Comparison of ENCODE assay signal across 9 mouse cellular contexts in the genomic region with DNA sequence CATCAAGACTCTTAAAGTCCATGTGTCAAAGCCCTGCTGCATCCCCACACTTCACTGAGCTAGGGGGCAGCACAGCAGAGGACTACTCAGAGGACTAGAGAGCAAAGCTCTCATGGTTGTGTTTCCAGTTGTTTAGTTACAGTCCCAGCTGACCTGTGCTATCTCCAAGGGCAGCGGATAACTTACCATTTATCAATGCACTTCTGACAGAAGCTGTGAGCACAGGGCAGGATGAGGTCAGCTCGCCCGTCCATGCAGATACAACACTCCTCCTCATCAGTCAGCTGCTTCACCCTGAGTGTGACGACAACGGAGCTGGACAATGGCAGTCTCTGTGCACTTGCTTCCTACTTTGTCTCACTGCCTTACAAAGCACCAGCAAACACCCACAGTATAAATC. TPM values are rescaled to one million over a fixed set of nuclear protein-coding genes. Genes with fewer than 3 reads are reported as not detected.
DNase-seq lines count a peak whose midpoint lies in the region; ATAC-seq and TF ChIP-seq lines count a peak whose summit lies in the region.
"Had no signal": no experiment of that assay in that cellular context is flagged by ENCODE, and none has a peak within 500 bp of the region (broad histone marks: within the 10 kb centered on the region; RNA-seq: fewer than 3 reads in every experiment).

No protein-coding gene starts in this region.

- intact Hi-C loops in heart, postnatal 14 days (cut with DNase I): loop anchor here (2.0 kb wide), 1 partner anchor 108 kb away; no protein-coding TSS in a partner anchor

- H3K4me1 ChIP-seq in heart, embryonic 12.5 days (replicated peaks): peaks cover 62% of the 10 kb centered on the region
- peaks cover 66% of the 10 kb centered on the region for H3K4me1 ChIP-seq in megakaryocyte, embryonic 14.5 days
- H3K4me1 ChIP-seq in heart, postnatal 0 days (ENCODE audit: control insufficient read depth, insufficient read depth): peaks cover 28% of the 10 kb centered on the region
- H3K4me1 ChIP-seq in olfactory bulb, adult 2 months (ENCODE audit: control insufficient read depth, insufficient read depth, low read length): peaks cover 11% of the 10 kb centered on the region
- H3K4me1 ChIP-seq in forebrain, embryonic 16.5 days (replicated peaks; ENCODE audit: control insufficient read depth, insufficient read depth, low read length): peaks cover 3% of the 10 kb centered on the region; the same call in 1 of the 2 replicates

- H3K9ac ChIP-seq in heart, embryonic 12.5 days: no peak overlapping the region
- H3K9ac ChIP-seq in heart, postnatal 0 days (replicated peaks; ENCODE audit: low read depth, low read length): no peak overlapping the region
- no peak overlapping the region for H3K9ac ChIP-seq in forebrain, embryonic 16.5 days (replicated peaks; ENCODE audit: low read depth, low read length)

- peak overlapping the region; percentile 80 for H3K27ac ChIP-seq in heart, embryonic 12.5 days (ENCODE audit: poor library complexity, severe bottlenecking)
- peak overlapping the region; percentile 69 for H3K27ac ChIP-seq in heart, postnatal 0 days (ENCODE audit: low read depth)
- peak overlapping the region; percentile 93 for H3K27ac ChIP-seq in olfactory bulb, adult 2 months (ENCODE audit: insufficient read depth, low read depth, low read length)
- no peak overlapping the region for H3K27ac ChIP-seq in forebrain, embryonic 16.5 days (ENCODE audit: low read length)

- H3K4me2 ChIP-seq in heart, embryonic 12.5 days: peak overlapping the region; percentile 21; the same call in 1 of the 2 replicates
- no peak overlapping the region for H3K4me2 ChIP-seq in heart, postnatal 0 days (ENCODE audit: low read depth, low read length)
- no peak overlapping the region for H3K4me2 ChIP-seq in forebrain, embryonic 16.5 days (ENCODE audit: low read length)

- no peak for TF ChIP-seq POLR2A in olfactory bulb, adult 2 months (IDR thresholded peaks at IDR 0.05; ENCODE audit: insufficient read depth, low read depth, low read length)

- no peaks in the 10 kb centered on the region for H3K27me3 ChIP-seq in heart, embryonic 12.5 days (replicated peaks)
- H3K27me3 ChIP-seq in megakaryocyte, embryonic 14.5 days (replicated peaks): no peaks in the 10 kb centered on the region
- H3K27me3 ChIP-seq in heart, postnatal 0 days (ENCODE audit: control insufficient read depth, insufficient read depth, low read length): no peaks in the 10 kb centered on the region
- H3K27me3 ChIP-seq in forebrain, embryonic 16.5 days (replicated peaks; ENCODE audit: control insufficient read depth, insufficient read depth, low read length): no peaks in the 10 kb centered on the region

- H3K36me3 ChIP-seq in heart, embryonic 12.5 days: peaks cover 18% of the 10 kb centered on the region
- H3K36me3 ChIP-seq in megakaryocyte, embryonic 14.5 days (replicated peaks; ENCODE audit: low read length): peaks cover 95% of the 10 kb centered on the region
- peaks cover 33% of the 10 kb centered on the region for H3K36me3 ChIP-seq in heart, postnatal 0 days (replicated peaks; ENCODE audit: control insufficient read depth, insufficient read depth, low read length)
- peaks cover 7% of the 10 kb centered on the region for H3K36me3 ChIP-seq in forebrain, embryonic 16.5 days (ENCODE audit: control insufficient read depth, insufficient read depth)

- no peak for DNase-seq in heart, postnatal 14 days
- DNase-seq in heart, postnatal 0 days (ENCODE audit: low spot score): peak; percentile 61
- DNase-seq: kidney, adult 8-10 months had no signal

- ATAC-seq in heart, embryonic 12.5 days (ENCODE audit: insufficient number of reproducible peaks, low FRiP score): peak; percentile 46; the same call in 1 of the 2 replicates
- ATAC-seq in megakaryocyte, adult 5-6 weeks (ENCODE audit: poor library complexity, severe bottlenecking): no peak
- ATAC-seq in heart, postnatal 0 days (ENCODE audit: insufficient read depth, low read depth): peak; percentile 66
- no peak for ATAC-seq in megakaryocyte progenitor cell, adult 5-6 weeks (replicated peaks; ENCODE audit: poor library complexity)
- ATAC-seq in forebrain, embryonic 16.5 days: no peak

- TF ChIP-seq CTCF in heart, postnatal 0 days (IDR thresholded peaks at IDR 0.05; ENCODE audit: low read depth): peak; percentile 61
- TF ChIP-seq CTCF in olfactory bulb, adult 2 months (IDR thresholded peaks at IDR 0.05; ENCODE audit: insufficient read depth, low read depth, low read length): no peak

- no peak overlapping the region for H3K4me3 ChIP-seq in heart, embryonic 12.5 days
- peak overlapping the region; percentile 14 for H3K4me3 ChIP-seq in megakaryocyte, embryonic 14.5 days (replicated peaks)
- H3K4me3 ChIP-seq in heart, postnatal 0 days (ENCODE audit: low read depth, low read length): no peak overlapping the region
- H3K4me3 ChIP-seq in olfactory bulb, adult 2 months (ENCODE audit: insufficient read depth, low read depth, low read length): no peak overlapping the region
- no peak overlapping the region for H3K4me3 ChIP-seq in forebrain, embryonic 16.5 days (replicated peaks; ENCODE audit: low read length)

- TF ChIP-seq EP300 in heart, postnatal 0 days (IDR thresholded peaks at IDR 0.05; ENCODE audit: low read depth): 0 out of 2 replicates have a peak, but pooled peaks have one; percentile 26

- 12% methylated on average over 5 of the region's 5 CpGs for WGBS in heart, embryonic 12.5 days
- WGBS in heart, postnatal 0 days: 15% methylated on average over 5 of the region's 5 CpGs
- WGBS in olfactory bulb, adult 2 months: 52% methylated on average over 5 of the region's 5 CpGs
- WGBS in forebrain, embryonic 16.5 days: 59% methylated on average over 5 of the region's 5 CpGs

- no peaks in the 10 kb centered on the region for H3K9me3 ChIP-seq in heart, embryonic 12.5 days (replicated peaks)
- no peaks in the 10 kb centered on the region for H3K9me3 ChIP-seq in megakaryocyte, embryonic 14.5 days
- no peaks in the 10 kb centered on the region for H3K9me3 ChIP-seq in heart, postnatal 0 days (replicated peaks; ENCODE audit: control insufficient read depth, low read length)
- H3K9me3 ChIP-seq in forebrain, embryonic 16.5 days (ENCODE audit: control insufficient read depth, low read length): no peaks in the 10 kb centered on the region

RNA-seq across cellular contexts. Expression of a gene that starts 23.2 kb away (rescaled TPM):
- polyA plus RNA-seq in heart, embryonic 12.5 days (2016; fragmentation: Nextera tagmentation; extraction: Ambion mirVana): 35.5 and 37.9 TPM in 2 replicates
- total RNA-seq in heart, postnatal 14 days (2021): 10 to 100 TPM; 36.8 to 44.0 TPM
- polyA plus RNA-seq in megakaryocyte, embryonic 14.5 days (2012; ENCODE audit: insufficient read depth, low replicate concordance): 1.8 TPM in 1 of 2 replicates, not detected in the other
- total RNA-seq in megakaryocyte, adult 5-6 weeks (2015): 31.6 and 36.3 TPM in 2 replicates
- 28.7 and 39.0 TPM in 2 replicates for total RNA-seq in megakaryocyte, adult 5-6 weeks (2017)
- total RNA-seq in heart, postnatal 0 days (2014; rRNA removed; ENCODE audit: low replicate concordance): 59.9 and 144 TPM in 2 replicates
- polyA plus RNA-seq in heart, postnatal 0 days (2015; fragmentation: Nextera tagmentation; extraction: Ambion mirVana): 22.7 and 26.4 TPM in 2 replicates
- not detected in 2 replicates for polyA plus RNA-seq in olfactory bulb, adult 2 months (2012; ENCODE audit: insufficient read depth, insufficient read length, low replicate concordance, missing spikeins)
- total RNA-seq in megakaryocyte progenitor cell, adult 5-6 weeks (2015): 20.1 and 34.9 TPM in 2 replicates
- total RNA-seq in megakaryocyte progenitor cell, adult 5-6 weeks (2017): 26.2 and 35.4 TPM in 2 replicates
- polyA plus RNA-seq in forebrain, embryonic 16.5 days (2015; fragmentation: Nextera tagmentation; extraction: Ambion mirVana): 45.6 and 51.0 TPM in 2 replicates

RNA-seq across cellular contexts. Expression of a gene that starts 42.0 kb away (rescaled TPM):
- 3.2 and 3.6 TPM in 2 replicates for polyA plus RNA-seq in heart, embryonic 12.5 days (2016; fragmentation: Nextera tagmentation; extraction: Ambion mirVana)
- total RNA-seq in heart, postnatal 14 days (2021): 10 to 100 TPM; 21.5 to 22.8 TPM
- 1.7 TPM in 1 of 2 replicates, not detected in the other for polyA plus RNA-seq in megakaryocyte, embryonic 14.5 days (2012; ENCODE audit: insufficient read depth, low replicate concordance)
- 1.1 and 1.2 TPM in 2 replicates for total RNA-seq in megakaryocyte, adult 5-6 weeks (2015)
- total RNA-seq in megakaryocyte, adult 5-6 weeks (2017): 0.92 and 0.98 TPM in 2 replicates
- total RNA-seq in heart, postnatal 0 days (2014; rRNA removed; ENCODE audit: low replicate concordance): 38.9 and 56.7 TPM in 2 replicates
- 13.8 and 15.2 TPM in 2 replicates for polyA plus RNA-seq in heart, postnatal 0 days (2015; fragmentation: Nextera tagmentation; extraction: Ambion mirVana)
- not detected in 2 replicates for polyA plus RNA-seq in olfactory bulb, adult 2 months (2012; ENCODE audit: insufficient read depth, insufficient read length, low replicate concordance, missing spikeins)
- 0.10 TPM in 1 of 2 replicates, not detected in the other for total RNA-seq in megakaryocyte progenitor cell, adult 5-6 weeks (2015)
- not detected in 2 replicates for total RNA-seq in megakaryocyte progenitor cell, adult 5-6 weeks (2017)
- polyA plus RNA-seq in forebrain, embryonic 16.5 days (2015; fragmentation: Nextera tagmentation; extraction: Ambion mirVana): 5.2 and 8.1 TPM in 2 replicates

RNA-seq across cellular contexts. Expression of a gene that starts 53.1 kb away (rescaled TPM):
- polyA plus RNA-seq in heart, embryonic 12.5 days (2016; fragmentation: Nextera tagmentation; extraction: Ambion mirVana): 8.2 and 9.4 TPM in 2 replicates
- total RNA-seq in heart, postnatal 14 days (2021): 10 to 100 TPM; 41.2 to 41.7 TPM
- 1.6 TPM in 2 replicates for polyA plus RNA-seq in megakaryocyte, embryonic 14.5 days (2012; ENCODE audit: insufficient read depth, low replicate concordance)
- total RNA-seq in megakaryocyte, adult 5-6 weeks (2015): 68.0 and 76.8 TPM in 2 replicates
- 32.6 and 46.5 TPM in 2 replicates for total RNA-seq in megakaryocyte, adult 5-6 weeks (2017)
- total RNA-seq in heart, postnatal 0 days (2014; rRNA removed; ENCODE audit: low replicate concordance): 12.2 and 19.7 TPM in 2 replicates
- polyA plus RNA-seq in heart, postnatal 0 days (2015; fragmentation: Nextera tagmentation; extraction: Ambion mirVana): 12.8 and 15.6 TPM in 2 replicates
- not detected in 2 replicates for polyA plus RNA-seq in olfactory bulb, adult 2 months (2012; ENCODE audit: insufficient read depth, insufficient read length, low replicate concordance, missing spikeins)
- 8.6 and 9.1 TPM in 2 replicates for total RNA-seq in megakaryocyte progenitor cell, adult 5-6 weeks (2015)
- 3.8 and 10.8 TPM in 2 replicates for total RNA-seq in megakaryocyte progenitor cell, adult 5-6 weeks (2017)
- 6.2 and 8.5 TPM in 2 replicates for polyA plus RNA-seq in forebrain, embryonic 16.5 days (2015; fragmentation: Nextera tagmentation; extraction: Ambion mirVana)

Comparison
In these comparisons a context has a peak if more than half of its experiments do, and no peak if none do; other contexts are left out.
1. ATAC-seq: peak in heart, embryonic 12.5 days (single experiment) and heart, postnatal 0 days (single experiment); none in megakaryocyte, adult 5-6 weeks (single experiment), megakaryocyte progenitor cell, adult 5-6 weeks (single experiment) and forebrain, embryonic 16.5 days (single experiment).